Mouse (Mus musculus) naive thymus-derived CD4-positive, alpha-beta T cell, adult 2 months (primary cell): ENCODE measurements at regions not wholly inside any gene's neighbourhood (a gene's known extent, or its start where the extent isn't known, plus 50 kb on each side); places are given as distances from the start of the nearest gene placed in this dataset.

ENCODE experiments used
- DNase-seq: peaks from one replicate; pipeline ENCODE4 v3.0.0-alpha.2; 2011; ENCODE audit warnings: low read depth

DNA sequence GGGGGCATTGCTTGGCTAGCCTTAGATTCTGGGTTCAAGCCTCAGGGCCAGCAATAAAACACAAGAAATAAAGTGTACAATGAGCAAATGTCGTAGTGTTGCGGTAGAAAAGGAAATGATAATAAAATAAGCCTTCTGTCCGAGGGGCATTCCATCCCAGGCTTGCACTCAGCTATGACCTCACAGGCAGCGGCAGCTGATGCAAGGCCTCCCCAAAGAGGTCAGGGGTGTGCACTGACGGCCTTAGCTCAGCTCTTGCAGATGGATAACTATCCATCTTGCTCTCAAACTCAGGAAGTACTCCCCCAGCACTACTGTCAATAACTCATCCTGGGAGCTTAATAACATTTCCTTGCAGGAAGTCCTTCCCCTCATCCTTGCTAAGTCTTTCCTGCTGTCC is 314.4 kb upstream of the Tbx3 start:
- DNase-seq = no peak

DNA sequence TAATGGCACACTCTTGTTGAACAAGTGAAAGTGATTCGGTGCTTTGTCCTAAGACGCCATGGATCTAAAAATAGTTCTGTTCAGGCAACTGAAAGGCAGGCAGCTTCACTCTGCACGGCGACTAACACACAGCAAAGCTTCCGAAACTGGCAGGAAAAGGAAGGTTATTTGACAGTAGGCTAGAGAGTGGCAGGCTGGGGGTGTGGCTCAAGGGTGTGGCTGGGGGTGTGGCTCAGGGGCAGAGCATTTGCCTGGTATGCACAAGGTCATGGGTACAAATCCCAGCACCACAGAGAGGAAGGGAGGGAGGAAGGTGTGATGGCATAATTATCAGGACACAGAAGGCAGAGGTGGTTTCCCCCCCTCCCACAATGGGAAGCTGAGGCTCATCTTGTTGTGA is 310.8 kb upstream of the Tbx3 start:
- peak; percentile 57 for DNase-seq

DNA sequence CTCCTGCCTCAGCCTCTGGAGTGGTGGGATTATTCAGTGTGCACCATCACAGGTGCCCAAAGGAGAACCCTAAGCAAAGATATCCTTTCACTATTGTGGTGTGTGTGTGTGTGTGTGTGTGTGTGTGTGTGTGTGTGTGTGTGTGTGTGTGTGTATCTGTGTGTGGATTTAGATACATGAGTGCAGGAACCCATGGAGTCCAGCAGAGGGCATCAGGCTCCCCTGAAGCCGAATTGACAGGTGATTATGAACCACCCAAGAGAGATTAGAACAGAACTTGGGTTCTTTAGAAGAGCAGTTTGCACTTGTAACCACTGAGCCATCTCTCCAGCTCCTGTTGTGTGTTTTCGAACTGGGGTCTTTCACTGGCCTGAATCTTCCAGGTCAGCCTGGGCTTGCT is 310.1 kb upstream of the Tbx3 start:
- no peak for DNase-seq

DNA sequence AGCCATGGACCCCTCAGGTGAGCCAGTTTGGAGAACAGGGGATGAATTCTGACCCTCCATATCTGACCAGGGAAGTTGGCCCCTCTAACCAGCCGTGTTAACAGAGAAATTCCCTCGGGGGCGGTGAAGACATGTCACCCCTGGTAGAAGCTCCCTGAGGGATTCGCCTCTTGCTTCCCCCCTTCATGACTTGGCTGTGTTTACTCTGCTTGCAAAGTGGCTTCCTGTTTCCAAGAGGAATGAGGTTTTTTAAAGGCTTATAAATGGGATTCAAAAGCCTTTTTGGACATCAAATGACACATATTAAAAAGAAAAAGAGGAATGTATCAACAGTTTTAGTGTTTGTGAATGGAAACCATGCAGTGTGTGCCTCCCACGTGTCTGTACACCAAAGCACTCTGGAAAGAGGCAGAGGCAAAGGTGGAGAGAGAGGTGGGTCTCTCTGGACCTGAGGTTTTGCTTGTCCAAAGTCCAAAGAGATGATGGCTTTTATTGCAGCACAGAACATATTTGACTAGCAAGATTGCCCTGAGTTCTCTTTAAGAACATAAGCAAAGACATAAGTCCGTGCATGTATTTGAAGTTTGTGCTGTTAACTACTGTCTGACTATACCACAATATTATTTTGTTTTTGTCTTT is 308.9 kb upstream of the Tbx3 start:
- DNase-seq = no peak

DNA sequence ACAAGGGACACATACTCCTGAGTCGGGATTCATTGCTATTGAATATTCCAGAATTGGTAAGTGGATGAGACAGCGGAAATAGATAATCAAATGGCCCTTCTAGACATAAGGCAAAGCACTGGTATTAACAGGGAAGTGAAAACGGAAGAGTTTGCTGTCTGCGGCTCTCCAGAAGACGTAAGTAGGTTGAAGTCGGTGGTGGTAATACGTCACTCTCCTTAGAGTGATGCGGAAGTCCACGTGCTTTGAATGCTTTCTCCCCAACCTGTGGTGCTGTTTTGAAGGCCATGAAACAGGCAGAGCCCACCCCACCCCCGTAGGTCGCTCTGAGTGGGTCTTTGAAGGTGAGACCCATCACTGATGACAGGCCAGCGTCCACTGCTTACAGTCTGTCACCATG is 308.0 kb upstream of the Tbx3 start:
- DNase-seq = peak; percentile 47

DNA sequence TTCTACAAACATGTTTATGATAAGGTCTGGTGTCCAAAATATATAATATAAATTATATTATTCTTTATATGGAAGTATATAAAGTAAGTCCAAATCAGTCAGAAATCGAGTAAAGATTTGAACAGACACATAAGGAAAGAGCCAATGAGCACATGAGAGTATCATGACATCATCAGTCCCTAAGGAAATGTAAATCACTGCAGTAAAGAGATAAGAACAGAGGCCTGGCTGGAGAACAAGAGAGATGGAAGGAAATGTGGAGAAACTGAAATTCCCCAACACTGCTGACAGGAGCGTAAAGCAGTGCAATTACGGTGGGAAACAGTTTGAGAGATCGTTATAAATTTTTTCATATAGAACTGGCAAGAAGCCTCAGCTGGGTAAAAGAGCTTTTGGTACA is 306.2 kb upstream of the Tbx3 start:
- no peak for DNase-seq

DNA sequence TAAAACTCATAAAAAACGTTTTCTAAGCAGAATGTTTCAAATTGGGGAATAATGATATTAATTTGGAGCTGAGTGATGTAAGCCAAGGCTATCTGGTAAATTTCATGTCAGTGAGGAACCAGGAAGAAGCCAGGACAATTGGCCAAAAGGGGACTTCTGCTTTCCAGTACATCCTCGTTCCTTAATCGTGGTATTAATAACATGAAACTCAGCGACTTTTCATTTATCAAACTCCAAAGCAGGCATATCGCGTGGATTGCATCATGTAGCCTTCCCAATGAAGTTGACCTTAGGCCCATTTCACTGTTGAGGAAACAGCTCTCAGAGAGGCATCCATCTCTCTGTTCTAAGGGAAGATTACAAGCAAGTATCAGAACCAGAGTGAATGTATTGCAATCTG is 305.3 kb upstream of the Tbx3 start:
- DNase-seq = no peak

DNA sequence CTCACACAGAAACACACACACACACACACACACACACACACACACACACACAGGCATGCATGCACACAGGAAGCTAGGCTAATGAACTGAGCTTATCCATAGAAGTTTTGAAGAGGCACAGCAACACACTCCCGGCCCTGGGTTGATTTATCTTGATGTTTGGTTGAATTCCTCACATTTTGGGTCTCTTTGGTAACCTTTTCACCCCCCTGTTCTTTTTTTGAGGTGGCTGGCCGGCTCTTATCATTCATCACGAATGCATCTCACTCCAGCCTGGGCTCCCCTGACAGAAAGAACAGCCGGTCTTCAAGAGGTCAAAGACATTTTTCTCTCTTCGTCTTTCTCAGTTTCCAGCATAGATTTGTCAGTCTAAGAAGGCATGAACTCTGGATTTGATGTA is 304.2 kb upstream of the Tbx3 start:
- DNase-seq = no peak

DNA sequence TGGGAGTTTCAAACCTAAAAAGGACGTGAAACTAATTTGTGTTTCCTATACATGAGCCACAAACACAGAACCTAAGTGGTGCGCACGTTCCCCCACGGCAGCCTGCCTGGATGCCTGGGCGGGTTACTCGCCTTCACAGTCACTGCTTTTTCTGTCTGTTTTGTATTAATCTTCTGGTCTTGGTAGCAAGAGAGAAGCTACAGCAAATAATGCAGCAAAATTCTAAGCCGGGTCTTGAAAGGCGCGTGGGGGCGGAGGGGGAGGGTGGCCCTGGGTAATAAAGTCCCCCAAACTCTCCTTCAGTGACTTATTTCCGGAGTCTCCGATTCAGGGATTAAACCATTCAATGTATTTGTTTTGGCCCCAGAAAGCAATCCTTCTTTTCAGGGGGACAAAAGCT is 300.0 kb upstream of the Tbx3 start:
- no peak for DNase-seq

DNA sequence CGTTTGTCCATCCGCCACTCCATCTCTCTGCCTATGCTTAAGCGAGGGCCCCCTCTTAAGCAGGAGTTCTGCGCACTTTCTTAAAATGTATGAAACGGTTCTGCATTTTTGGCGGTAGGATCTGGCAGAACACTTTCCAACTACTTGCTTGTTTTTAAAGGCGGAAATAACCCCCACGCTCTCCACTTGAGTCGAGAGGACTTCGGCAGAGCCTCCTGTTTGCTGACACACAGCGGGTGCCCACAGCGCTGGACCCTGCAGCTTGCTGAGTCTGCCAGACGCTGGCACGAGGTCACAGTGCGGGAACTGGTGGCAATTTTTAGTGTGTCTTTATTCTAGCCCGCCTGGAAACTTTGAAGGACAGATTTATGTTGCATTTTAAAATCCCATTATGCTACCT is 299.5 kb upstream of the Tbx3 start:
- DNase-seq = no peak

DNA sequence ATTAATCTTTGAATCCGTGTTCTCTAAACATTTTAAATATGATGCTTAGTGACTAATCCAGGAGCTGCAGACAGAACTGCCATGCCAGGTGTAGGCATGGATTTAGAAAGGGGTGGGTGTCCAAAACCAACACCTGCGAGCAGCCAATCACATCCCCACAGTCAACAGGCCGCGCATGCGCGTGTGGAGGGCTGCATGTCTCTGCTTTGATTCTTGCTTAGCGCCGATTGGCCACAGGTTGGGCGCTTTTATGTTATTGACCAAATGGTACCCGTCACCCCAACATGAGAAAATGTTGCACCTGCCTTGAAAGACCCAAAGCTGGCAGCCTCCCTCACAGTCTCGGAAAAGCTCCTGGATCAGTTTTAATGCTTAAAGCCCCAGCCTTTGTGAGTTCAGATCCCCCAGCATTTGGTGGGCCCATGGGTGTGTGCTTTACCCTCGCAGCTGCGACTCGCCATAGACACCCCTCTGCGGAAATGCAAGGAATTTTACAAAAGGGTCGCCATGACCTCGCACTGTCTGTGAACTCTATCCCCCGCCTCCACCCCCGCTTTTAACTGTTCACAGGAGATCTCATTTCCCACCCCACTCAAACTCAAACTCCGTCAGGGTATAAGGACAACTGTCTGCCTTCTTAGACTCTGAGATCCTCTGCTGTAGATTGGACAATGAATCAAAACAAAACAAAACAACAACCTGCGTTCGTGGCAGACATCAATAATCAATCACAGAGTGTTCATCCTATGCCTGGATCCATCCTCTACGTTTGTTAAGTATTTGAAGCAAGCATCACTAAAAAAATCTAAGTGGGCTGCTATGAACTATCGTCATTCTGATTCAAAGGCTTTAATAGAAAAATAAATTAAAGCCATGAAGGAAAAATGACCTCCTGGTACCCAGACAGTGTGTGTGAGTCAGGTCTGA is 296.4 kb upstream of the Tbx3 start:
- no peak for DNase-seq

DNA sequence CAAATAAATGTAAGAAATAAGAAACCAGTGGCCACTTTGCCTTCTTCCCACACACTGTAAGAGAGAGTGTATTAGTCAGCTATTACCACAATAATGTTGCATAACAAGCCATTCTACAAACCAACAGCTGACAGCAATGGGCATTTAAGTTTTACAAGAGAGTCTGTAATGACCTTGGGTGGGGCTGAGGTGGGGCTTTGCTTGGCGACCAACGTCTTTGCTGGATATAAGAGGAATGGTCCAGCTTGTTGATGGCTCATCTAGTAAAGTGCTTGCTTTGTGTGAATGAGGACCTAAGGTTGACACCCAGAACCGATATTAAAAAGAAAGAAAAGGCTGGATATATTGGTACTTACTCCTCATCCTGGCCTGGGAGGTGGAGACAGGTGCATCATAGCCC is 295.6 kb upstream of the Tbx3 start:
- no peak for DNase-seq

DNA sequence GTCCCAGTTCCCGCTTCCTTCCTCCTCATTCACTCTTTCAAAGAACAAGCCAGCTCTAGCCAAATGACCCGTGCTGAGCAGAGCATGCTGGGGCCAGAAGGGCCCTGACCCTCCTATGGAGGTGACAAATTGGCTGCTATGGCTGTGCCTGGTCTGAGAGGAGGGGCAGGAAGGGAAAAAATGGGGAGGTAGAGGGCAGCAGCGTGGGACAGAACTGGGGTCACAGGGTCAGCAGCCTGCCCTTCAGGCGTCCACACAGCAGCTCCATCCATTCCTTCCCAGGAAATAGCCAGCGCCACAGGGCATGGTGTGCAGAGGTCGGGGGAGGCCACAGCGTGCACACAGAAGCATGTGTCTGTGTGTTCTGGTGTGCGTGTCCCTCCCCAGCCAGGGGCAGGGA is 292.2 kb upstream of the Tbx3 start:
- no peak for DNase-seq

DNA sequence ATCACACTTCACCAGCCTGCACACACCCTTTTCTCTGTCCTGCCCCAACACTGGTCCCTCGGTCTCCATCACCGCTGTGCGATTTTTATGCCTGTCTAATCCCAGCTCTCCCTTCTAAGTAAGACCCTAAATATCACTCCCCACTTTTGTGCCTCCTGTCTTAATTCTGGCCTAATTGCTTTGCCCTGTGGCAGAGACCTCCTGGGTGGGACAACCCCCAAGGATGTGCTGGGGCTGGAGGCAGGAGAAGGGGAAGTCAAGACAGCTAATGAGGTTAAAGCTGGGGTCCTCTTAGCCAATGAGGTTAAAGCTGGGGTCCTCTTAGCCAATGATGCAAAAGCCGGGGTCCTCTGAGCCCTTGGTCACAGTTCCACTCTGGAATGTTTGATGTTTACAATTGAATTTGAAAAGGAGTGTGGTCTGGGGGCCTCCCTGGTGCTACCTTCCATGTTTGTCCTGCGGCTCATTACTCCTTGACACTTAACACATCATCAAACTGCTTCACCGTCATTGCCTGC is 290.5 kb upstream of the Tbx3 start:
- DNase-seq = no peak

DNA sequence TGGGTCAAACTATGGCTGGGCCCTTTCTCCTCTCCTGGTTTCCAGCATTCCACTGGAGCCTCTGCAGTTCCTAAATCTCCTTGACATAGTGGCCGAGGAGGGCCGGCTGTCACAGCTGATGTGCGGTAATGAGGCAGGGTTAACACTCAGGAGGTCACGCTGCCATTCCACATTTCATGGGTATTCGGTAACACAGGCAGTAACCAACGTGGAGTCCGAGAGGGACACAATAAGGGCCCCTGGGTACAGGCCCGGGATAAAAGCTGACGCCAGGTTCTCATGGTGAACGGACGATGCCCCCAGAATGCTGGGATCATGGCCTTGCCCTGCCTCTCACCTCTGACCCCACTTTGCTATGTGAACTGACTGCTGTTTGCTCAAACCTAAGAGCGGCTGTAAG is 289.0 kb upstream of the Tbx3 start:
- DNase-seq = no peak

DNA sequence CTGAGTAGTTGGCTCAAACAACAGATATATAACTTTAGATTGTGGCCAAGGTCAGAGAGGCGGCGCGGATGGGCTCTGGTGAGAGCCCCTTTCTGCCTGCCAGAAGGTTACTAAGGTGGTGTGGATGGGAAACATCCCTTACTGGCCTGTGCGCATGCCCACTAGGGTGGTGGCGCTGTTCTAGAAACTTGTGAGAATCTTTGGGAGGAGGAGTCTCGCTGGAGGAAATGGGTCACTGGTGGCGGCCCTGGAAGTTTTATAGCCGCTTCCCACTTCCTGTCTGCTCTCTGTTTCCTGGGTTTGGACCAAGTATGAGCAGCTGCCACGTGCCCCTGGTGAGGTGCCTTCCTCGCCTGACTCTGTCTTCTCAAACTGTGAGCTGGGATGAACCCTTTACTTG is 285.0 kb upstream of the Tbx3 start:
- DNase-seq = no peak

DNA sequence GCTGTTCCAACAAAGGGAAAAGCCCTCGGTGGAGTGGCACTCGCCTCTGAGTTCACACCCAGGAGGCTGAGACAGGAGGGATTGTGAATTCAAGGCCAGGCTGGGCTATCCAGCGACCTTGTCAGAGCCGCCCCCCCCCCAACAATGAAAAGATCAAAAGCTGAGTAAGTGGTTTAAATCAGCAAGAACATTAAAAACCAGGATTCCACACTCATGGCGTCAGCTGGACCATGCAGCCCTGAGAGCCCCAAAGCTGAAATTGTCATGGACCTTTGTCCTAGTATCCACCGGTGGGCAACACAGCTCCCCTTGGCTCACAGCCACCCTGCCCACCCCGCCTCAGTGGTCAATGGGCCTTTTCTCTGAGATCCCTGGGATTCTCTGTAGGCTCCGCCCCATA is 283.6 kb upstream of the Tbx3 start:
- DNase-seq = no peak

DNA sequence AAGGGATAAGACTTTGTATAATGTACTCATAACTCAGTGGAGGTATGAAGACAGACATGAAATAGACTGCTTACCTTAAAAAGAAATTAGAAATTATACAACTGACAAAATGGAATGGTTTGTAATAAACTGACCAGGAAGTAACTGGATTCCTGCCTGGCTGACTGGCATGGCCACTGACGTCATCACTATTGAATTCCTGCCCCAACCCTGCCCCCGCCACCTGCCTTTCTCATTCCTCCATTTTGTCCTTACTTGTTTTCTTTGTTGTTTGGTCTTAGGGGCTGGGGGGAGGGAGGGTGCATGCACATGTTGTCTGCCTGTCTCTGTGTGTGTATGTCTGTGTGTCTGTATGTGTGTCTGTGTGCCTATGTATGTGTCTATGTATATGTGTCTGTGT is 283.2 kb upstream of the Tbx3 start:
- no peak for DNase-seq

DNA sequence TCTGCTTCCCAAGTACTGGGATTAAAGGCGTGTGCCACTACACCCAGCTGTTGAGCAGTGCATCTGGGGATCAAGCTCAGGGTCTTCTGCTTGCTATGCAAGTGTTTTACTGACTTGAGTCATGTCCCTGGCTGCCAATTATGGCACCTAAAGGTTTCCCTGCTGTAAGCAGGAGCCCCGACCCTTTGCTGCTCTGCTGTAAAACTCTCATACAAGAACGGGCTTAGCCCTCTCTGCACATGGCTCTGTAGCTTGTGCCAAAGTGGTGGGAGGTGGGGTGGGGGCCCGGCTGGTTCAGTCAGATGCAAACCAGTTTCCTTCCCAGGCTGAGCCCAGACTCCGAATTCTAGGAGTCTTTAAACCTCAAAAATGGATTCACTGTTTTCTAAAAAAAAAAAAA is 281.6 kb upstream of the Tbx3 start:
- no peak for DNase-seq

DNA sequence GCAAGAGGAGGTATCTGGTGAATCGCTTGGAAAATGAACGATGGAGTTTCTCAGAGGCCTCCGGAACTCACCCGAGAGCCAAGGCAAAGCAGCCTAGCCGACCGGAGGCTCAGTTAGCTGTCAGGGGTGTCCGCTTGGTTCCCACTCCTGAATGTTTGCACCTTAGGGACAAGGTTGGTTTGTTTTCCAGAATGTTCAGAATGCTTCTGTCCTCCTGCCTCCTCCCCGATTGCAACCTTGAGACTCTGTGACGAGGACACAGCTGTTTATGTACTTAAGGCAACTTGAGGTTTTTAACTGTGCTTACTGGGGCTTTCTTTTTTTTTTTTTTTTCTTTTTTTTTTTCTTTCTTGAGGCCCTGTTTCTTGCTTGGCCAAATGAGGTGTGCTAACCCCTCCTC is 281.1 kb upstream of the Tbx3 start:
- no peak for DNase-seq

DNA sequence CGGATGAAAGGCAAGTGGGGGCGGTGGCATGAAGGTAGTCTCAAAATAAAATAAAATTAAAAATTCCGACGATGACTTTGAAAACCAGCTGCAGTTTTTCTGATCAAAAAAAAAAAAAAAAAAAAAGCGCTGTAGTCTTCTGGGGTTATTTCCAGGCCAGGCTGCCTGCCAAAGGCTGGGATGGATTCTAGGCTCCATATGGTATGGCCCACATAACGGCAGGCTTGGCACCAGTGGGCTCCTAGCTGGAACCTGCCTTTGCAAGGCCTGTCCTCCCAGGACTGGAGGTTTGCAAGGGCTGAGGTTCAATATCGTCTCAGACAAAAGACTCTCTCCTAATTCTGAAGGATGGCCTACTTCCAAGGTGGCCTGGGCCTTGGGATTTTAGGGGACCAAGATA is 280.6 kb upstream of the Tbx3 start:
- no peak for DNase-seq

DNA sequence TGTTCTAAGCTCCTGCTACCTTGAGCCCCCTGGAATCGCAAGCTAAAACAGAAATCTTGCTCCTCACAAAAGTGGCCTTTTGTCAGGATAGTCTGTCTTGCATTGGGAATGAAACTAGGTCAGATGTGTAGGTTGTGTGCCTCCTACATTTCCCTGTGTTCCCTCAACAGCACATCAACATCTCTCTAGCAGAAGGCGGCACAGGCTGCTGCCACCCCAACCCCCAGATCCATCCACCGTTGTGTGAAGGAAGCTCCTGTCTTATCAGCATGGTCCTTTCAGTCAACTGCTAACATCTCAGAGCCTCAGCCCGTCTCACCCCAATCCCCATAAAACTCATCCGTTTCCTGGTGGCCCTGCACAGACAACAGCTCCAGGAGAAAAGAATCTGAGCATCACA is 272.0 kb upstream of the Tbx3 start:
- DNase-seq = no peak

DNA sequence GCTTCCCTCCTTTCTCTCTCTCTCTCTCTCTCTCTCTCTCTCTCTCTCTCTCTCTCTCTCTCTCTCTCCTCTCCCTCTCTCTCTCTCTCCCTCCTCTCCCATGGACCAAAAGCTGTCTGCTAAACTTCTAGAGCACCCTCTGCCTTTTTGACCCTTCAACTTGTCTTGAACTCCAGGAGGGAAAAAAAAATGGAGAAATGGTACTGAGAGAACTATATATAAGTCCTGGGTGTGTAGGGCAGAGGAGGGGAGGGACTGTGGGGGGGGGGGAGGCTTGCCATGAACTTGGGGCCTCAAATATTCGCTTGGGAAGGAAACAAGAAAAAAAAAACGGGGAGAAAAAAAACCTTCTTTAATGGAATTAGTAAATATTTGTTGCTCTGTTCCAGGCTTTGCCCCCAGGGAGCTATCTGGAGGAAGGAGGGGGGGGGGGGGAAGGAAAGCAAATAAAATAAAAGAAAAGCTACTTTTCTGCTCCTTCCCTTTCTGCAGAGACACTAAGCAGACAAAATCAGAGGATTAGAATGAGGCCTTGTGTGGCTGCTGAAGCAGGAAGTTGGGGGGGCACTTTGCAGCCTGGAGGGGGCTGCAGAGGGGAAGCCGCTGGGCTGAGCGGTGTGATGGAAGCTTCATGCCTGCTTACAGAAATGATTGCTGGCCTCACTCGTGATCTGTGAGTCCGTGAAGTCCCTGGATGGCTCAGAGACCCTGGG is 270.1 kb upstream of the Tbx3 start:
- DNase-seq = peak; percentile 6
